Mouse (Mus musculus) liver, adult 2 months (tissue): ENCODE measurements at regions not wholly inside any gene's neighbourhood (a gene's known extent, or its start where the extent isn't known, plus 50 kb on each side); places are given as distances from the start of the nearest gene placed in this dataset.

Source experiments
- DNase-seq: peaks from one replicate; pipeline ENCODE4 v3.0.0-alpha.2; 2011; ENCODE audit warnings: low read depth, low spot score; ENCODE audit errors: extremely low read depth
- H3K27ac ChIP-seq: fragments of 200-500 bp; replicated peaks from 2 replicates; pipeline ENCODE4 v1.5.1; 2012; ENCODE audit warnings: low read depth, mild to moderate bottlenecking, control low read depth, inconsistent platforms, low read length; ENCODE audit not compliant: insufficient read depth
- H3K27me3 ChIP-seq: fragments of 200-500 bp; 2 replicates; pipeline ENCODE4 v1.6.1; 2012; ENCODE audit warnings: mild to moderate bottlenecking, moderate library complexity, low read length, inconsistent platforms; ENCODE audit not compliant: control insufficient read depth, insufficient read depth
- H3K36me3 ChIP-seq: fragments of 200-500 bp; 2 replicates; pipeline ENCODE4 v1.6.1; 2012; ENCODE audit warnings: low read length, inconsistent platforms; ENCODE audit not compliant: control insufficient read depth, insufficient read depth
- H3K4me1 ChIP-seq: fragments of 200-500 bp; 2 replicates; pipeline ENCODE4 v1.6.1; 2011; ENCODE audit warnings: low read length; ENCODE audit not compliant: control insufficient read depth, insufficient read depth
- H3K4me3 ChIP-seq: fragments of 200-500 bp; 2 replicates; pipeline ENCODE4 v1.5.1; 2011; ENCODE audit warnings: low read depth, mild to moderate bottlenecking, control low read depth, low read length, moderate library complexity; ENCODE audit not compliant: insufficient read depth
- H3K79me2 ChIP-seq: fragments of 200-500 bp; 2 replicates; pipeline ENCODE4 v1.6.1; 2012; ENCODE audit warnings: inconsistent platforms, mild to moderate bottlenecking, low read length, moderate library complexity; ENCODE audit not compliant: control insufficient read depth, insufficient read depth
- H3K9ac ChIP-seq: fragments of 200-500 bp; 2 replicates; pipeline ENCODE4 v1.6.1; 2012; ENCODE audit warnings: low read depth, mild to moderate bottlenecking, control low read depth, inconsistent platforms, low read length
- CTCF ChIP-seq: fragments of 200-500 bp; IDR thresholded peaks from 2 replicates; pipeline ENCODE4 v1.5.1; 2011; ENCODE audit warnings: low read depth, low read length, control low read depth
- POLR2A ChIP-seq: fragments of 200-500 bp; IDR thresholded peaks from 2 replicates; pipeline ENCODE4 v1.6.1; 2011; ENCODE audit warnings: low read length, control low read depth; ENCODE audit not compliant: insufficient read depth; ENCODE audit errors: extremely low read depth
- WGBS: fragments of 180-500 bp; shearing (Covaris S2); methylation state at CpG from one replicate; pipeline ENCODE4 v1.1.7; 2018; 5-methylcytosine and 5-hydroxymethylcytosine counted together

DNA sequence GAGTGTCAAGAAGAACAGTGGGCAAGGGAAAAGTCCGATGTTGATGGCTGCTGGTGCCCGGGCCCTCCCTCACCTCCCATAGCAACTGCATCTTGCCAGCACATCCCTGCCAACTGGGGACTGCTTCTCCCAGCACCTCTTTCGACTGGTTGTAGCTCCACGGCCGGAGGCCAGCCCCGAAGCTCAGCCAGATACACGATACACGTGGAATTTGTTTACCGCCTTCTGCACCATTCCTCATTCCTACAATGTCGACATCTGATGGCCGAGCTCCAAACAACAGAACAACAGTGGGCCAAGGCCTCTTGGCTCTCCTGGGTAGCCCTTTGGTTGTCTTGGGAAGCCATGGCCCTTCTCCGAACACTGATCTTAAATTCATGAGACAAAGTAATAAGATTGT is 965.1 kb downstream of the 4930447A16Rik start:
- no peak overlapping the region for H3K27ac ChIP-seq
- no peak for TF ChIP-seq POLR2A
- TF ChIP-seq CTCF: no peak
- no peak overlapping the region for H3K9ac ChIP-seq
- 78% methylated on average over 12 of the region's 12 CpGs for WGBS
- no peaks in the 10 kb centered on the region for H3K79me2 ChIP-seq
- no peaks in the 10 kb centered on the region for H3K27me3 ChIP-seq
- H3K36me3 ChIP-seq: no peaks in the 10 kb centered on the region
- DNase-seq: no peak
- peaks cover 3% of the 10 kb centered on the region; the same call in 1 of the 2 replicates for H3K4me1 ChIP-seq
- H3K4me3 ChIP-seq: no peak overlapping the region

GRCm38 (mm10) chr15:38391420-38391819 is 966.1 kb downstream of the 4930447A16Rik start:
- H3K36me3 ChIP-seq: no peaks in the 10 kb centered on the region
- no peak overlapping the region for H3K4me3 ChIP-seq
- no peak for DNase-seq
- no peaks in the 10 kb centered on the region for H3K79me2 ChIP-seq
- H3K27ac ChIP-seq: no peak overlapping the region
- no peak overlapping the region for H3K9ac ChIP-seq
- TF ChIP-seq CTCF (no peak), POLR2A (no peak)
- no peaks in the 10 kb centered on the region for H3K27me3 ChIP-seq
- H3K4me1 ChIP-seq: no peaks in the 10 kb centered on the region
- 78% methylated on average over 6 of the region's 6 CpGs for WGBS

- Histone ChIP-seq H3K27me3 (no peaks in the 10 kb centered on the region), H3K9ac (no peak overlapping the region), H3K4me3 (no peak overlapping the region), H3K36me3 (no peaks in the 10 kb centered on the region), H3K27ac (no peak overlapping the region), H3K4me1 (no peaks in the 10 kb centered on the region), H3K79me2 (no peaks in the 10 kb centered on the region)
- DNase-seq: no peak
- 73% methylated on average over 4 of the region's 4 CpGs for WGBS
- TF ChIP-seq POLR2A: no peak
- TF ChIP-seq CTCF: no peak
Measured at GRCm38 (mm10) chr15:38391860-38392259, 966.5 kb downstream of the 4930447A16Rik start.

DNA sequence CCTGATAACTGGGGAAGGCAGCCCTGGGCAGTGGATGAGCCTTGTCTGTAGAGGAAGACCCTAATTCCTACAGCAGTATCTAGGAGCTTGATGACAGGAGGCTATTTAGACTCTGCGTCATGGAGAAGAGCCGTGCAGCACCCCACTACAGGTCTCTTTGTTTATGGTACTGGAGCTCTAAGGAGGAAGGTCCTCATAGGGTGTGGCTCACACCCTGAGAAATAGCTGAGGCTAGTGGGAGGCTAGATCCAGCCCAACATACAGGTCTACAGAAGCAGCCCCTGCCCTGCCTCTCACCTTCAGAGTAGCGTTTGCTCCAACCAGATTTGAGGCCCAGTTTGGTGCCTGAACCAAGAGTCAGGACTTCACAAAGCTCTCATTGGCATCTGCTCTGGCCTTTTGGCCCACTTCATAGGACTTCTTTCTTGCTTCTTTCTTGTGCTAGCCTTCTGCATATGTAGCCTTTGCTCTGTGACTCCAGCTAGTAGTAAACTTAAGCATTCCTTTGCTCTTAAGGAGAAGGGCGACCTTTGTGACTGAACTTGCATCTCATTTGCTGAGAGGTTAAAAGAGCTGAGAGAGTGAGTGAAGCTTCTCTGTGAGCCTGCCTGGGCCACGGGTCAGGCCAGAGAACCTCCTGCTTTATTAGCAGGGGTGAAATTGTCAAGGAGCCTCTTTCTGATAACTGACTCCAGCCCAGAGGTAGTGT is 967.2 kb downstream of the 4930447A16Rik start:
- Histone ChIP-seq H3K9ac (no peak overlapping the region), H3K4me3 (no peak overlapping the region), H3K36me3 (no peaks in the 10 kb centered on the region), H3K27me3 (no peaks in the 10 kb centered on the region), H3K27ac (no peak overlapping the region), H3K4me1 (no peaks in the 10 kb centered on the region), H3K79me2 (no peaks in the 10 kb centered on the region)
- 88% methylated on average over 5 of the region's 5 CpGs for WGBS
- DNase-seq: no peak
- TF ChIP-seq CTCF: no peak
- no peak for TF ChIP-seq POLR2A

DNA sequence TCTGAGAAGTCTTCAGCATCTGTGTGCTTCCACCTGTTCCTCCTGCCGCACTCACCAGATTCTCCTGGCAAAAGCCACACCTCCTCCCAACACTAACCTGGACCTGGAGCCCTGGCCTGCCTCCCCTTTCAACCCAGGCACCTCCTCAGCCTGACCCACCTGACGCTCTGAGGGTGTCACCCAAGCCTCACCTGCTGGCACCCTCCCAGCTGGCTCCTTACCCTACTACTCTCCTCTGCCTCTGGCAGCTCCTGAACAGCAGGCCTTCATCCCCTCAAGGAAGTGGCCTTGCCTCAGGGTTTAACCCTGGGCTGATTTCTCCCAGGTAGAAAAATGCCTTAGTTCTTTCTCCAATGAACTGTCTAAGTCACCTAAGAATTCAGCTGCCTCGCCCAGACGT is 973.5 kb downstream of the 4930447A16Rik start:
- no peak overlapping the region for H3K27ac ChIP-seq
- no peak overlapping the region for H3K4me3 ChIP-seq
- no peaks in the 10 kb centered on the region for H3K4me1 ChIP-seq
- DNase-seq: no peak
- no peak overlapping the region for H3K9ac ChIP-seq
- H3K27me3 ChIP-seq: no peaks in the 10 kb centered on the region
- H3K79me2 ChIP-seq: no peaks in the 10 kb centered on the region
- no peaks in the 10 kb centered on the region for H3K36me3 ChIP-seq
- WGBS: 91% methylated on average over 4 of the region's 4 CpGs
- TF ChIP-seq POLR2A (no peak), CTCF (no peak)

DNA sequence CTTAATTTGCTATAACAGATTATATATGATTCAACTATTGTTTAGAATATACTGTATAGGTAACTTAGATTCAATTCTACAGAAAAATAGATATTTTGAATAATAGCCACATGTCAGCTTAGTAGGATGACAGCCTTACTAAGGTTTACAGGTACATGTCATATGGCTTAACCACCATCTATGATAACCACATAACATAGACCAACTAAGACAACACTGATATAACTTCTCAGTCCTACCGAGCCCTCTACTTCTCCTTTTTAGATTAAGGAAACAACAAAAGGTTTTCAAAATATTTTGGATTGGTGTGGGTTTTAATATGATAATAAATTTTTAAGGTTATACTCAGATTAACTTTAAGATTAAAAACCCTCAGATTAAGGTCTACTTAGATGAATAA is 977.4 kb downstream of the 4930447A16Rik start:
- H3K4me1 ChIP-seq: peaks cover 14% of the 10 kb centered on the region
- DNase-seq: no peak
- H3K9ac ChIP-seq: no peak overlapping the region
- TF ChIP-seq CTCF: no peak
- no peak for TF ChIP-seq POLR2A
- H3K27me3 ChIP-seq: no peaks in the 10 kb centered on the region
- H3K27ac ChIP-seq: no peak overlapping the region
- H3K4me3 ChIP-seq: no peak overlapping the region
- 90% methylated on average over 1 of the region's 1 CpGs for WGBS
- no peaks in the 10 kb centered on the region for H3K79me2 ChIP-seq
- no peaks in the 10 kb centered on the region for H3K36me3 ChIP-seq
